Mouse (Mus musculus) liver, adult 2 months (tissue): Measurements from ENCODE around the gene Schip1. TPM values are rescaled to one million over a fixed set of nuclear protein-coding genes. Genes with fewer than 3 reads are reported as not detected.

Experiments
- DNase-seq: peaks from one replicate; pipeline ENCODE4 v3.0.0-alpha.2; 2011; ENCODE audit warnings: low read depth, low spot score; ENCODE audit errors: extremely low read depth
- H3K27ac ChIP-seq: fragments of 200-500 bp; replicated peaks from 2 replicates; pipeline ENCODE4 v1.5.1; 2012; ENCODE audit warnings: low read depth, mild to moderate bottlenecking, control low read depth, inconsistent platforms, low read length; ENCODE audit not compliant: insufficient read depth
- H3K27me3 ChIP-seq: fragments of 200-500 bp; 2 replicates; pipeline ENCODE4 v1.6.1; 2012; ENCODE audit warnings: mild to moderate bottlenecking, moderate library complexity, low read length, inconsistent platforms; ENCODE audit not compliant: control insufficient read depth, insufficient read depth
- H3K36me3 ChIP-seq: fragments of 200-500 bp; 2 replicates; pipeline ENCODE4 v1.6.1; 2012; ENCODE audit warnings: low read length, inconsistent platforms; ENCODE audit not compliant: control insufficient read depth, insufficient read depth
- H3K4me1 ChIP-seq: fragments of 200-500 bp; 2 replicates; pipeline ENCODE4 v1.6.1; 2011; ENCODE audit warnings: low read length; ENCODE audit not compliant: control insufficient read depth, insufficient read depth
- H3K4me3 ChIP-seq: fragments of 200-500 bp; 2 replicates; pipeline ENCODE4 v1.5.1; 2011; ENCODE audit warnings: low read depth, mild to moderate bottlenecking, control low read depth, low read length, moderate library complexity; ENCODE audit not compliant: insufficient read depth
- H3K79me2 ChIP-seq: fragments of 200-500 bp; 2 replicates; pipeline ENCODE4 v1.6.1; 2012; ENCODE audit warnings: inconsistent platforms, mild to moderate bottlenecking, low read length, moderate library complexity; ENCODE audit not compliant: control insufficient read depth, insufficient read depth
- H3K9ac ChIP-seq: fragments of 200-500 bp; 2 replicates; pipeline ENCODE4 v1.6.1; 2012; ENCODE audit warnings: low read depth, mild to moderate bottlenecking, control low read depth, inconsistent platforms, low read length
- CTCF ChIP-seq: fragments of 200-500 bp; IDR thresholded peaks from 2 replicates; pipeline ENCODE4 v1.5.1; 2011; ENCODE audit warnings: low read depth, low read length, control low read depth
- POLR2A ChIP-seq: fragments of 200-500 bp; IDR thresholded peaks from 2 replicates; pipeline ENCODE4 v1.6.1; 2011; ENCODE audit warnings: low read length, control low read depth; ENCODE audit not compliant: insufficient read depth; ENCODE audit errors: extremely low read depth
- WGBS: fragments of 180-500 bp; shearing (Covaris S2); methylation state at CpG from one replicate; pipeline ENCODE4 v1.1.7; 2018; 5-methylcytosine and 5-hydroxymethylcytosine counted together
- polyA plus RNA-seq: library from polyadenylated mRNA; depleted of rRNA; stranded (reverse); fragments of >200 nt; gene quantifications from 2 replicates; pipeline ENCODE4 v1.2.3, GENCODE M21; 2012
- total RNA-seq: library from RNA; depleted of rRNA; stranded (reverse); fragments of >200 nt; gene quantifications from 2 replicates; pipeline ENCODE4 v1.2.3, GENCODE M21; 2014

The Schip1 gene
- total and polyA plus RNA-seq, 2 experiments, result 0.48 to 1.6 TPM

- no peak overlapping the region for H3K9ac ChIP-seq
- no peak overlapping the region for H3K27ac ChIP-seq
- TF ChIP-seq CTCF (no peak), POLR2A (no peak)
- H3K27me3 ChIP-seq, result no peaks in the 10 kb centered on the region
- H3K36me3 ChIP-seq, result no peaks in the 10 kb centered on the region
- H3K4me3 ChIP-seq, result no peak overlapping the region
- no peaks in the 10 kb centered on the region for H3K4me1 ChIP-seq
- WGBS, result 88% methylated on average over 4 of the region's 4 CpGs
- no peak for DNase-seq
- H3K79me2 ChIP-seq, result no peaks in the 10 kb centered on the region
Measured at GRCm38 (mm10) chr3:68269251-68269650, 204.6 kb downstream of the Schip1 start.

- Histone ChIP-seq H3K36me3 (no peaks in the 10 kb centered on the region), H3K79me2 (no peaks in the 10 kb centered on the region), H3K4me1 (no peaks in the 10 kb centered on the region), H3K4me3 (no peak overlapping the region), H3K9ac (no peak overlapping the region), H3K27me3 (no peaks in the 10 kb centered on the region), H3K27ac (no peak overlapping the region)
- TF ChIP-seq POLR2A (no peak), CTCF (no peak)
- 87% methylated on average over 6 of the region's 6 CpGs for WGBS
- DNase-seq, result no peak
Measured at GRCm38 (mm10) chr3:68270246-68270645, 205.6 kb downstream of the Schip1 start.

GRCm38 (mm10) chr3:68271457-68271856 lies 206.9 kb downstream of the Schip1 start:
- TF ChIP-seq CTCF (no peak), POLR2A (no peak)
- H3K36me3 ChIP-seq, result no peaks in the 10 kb centered on the region
- WGBS, result 69% methylated on average over 3 of the region's 3 CpGs
- no peak overlapping the region for H3K4me3 ChIP-seq
- no peaks in the 10 kb centered on the region for H3K79me2 ChIP-seq
- H3K4me1 ChIP-seq, result no peaks in the 10 kb centered on the region
- no peak overlapping the region for H3K9ac ChIP-seq
- no peak overlapping the region for H3K27ac ChIP-seq
- DNase-seq, result no peak
- H3K27me3 ChIP-seq, result no peaks in the 10 kb centered on the region

- H3K79me2 ChIP-seq, result no peaks in the 10 kb centered on the region
- no peak overlapping the region for H3K4me3 ChIP-seq
- WGBS, result 75% methylated on average over 3 of the region's 3 CpGs
- H3K36me3 ChIP-seq, result no peaks in the 10 kb centered on the region
- H3K9ac ChIP-seq, result no peak overlapping the region
- no peaks in the 10 kb centered on the region for H3K4me1 ChIP-seq
- DNase-seq, result no peak
- TF ChIP-seq POLR2A, result no peak
- no peak for TF ChIP-seq CTCF
- H3K27ac ChIP-seq, result no peak overlapping the region
- H3K27me3 ChIP-seq, result no peaks in the 10 kb centered on the region
Measured at GRCm38 (mm10) chr3:68271881-68272280, 207.3 kb downstream of the Schip1 start.

GRCm38 (mm10) chr3:68282844-68283594 lies 218.4 kb downstream of the Schip1 start:
- Histone ChIP-seq H3K36me3 (no peaks in the 10 kb centered on the region), H3K27ac (no peak overlapping the region), H3K79me2 (no peaks in the 10 kb centered on the region), H3K9ac (no peak overlapping the region), H3K4me1 (no peaks in the 10 kb centered on the region), H3K27me3 (no peaks in the 10 kb centered on the region), H3K4me3 (no peak overlapping the region)
- TF ChIP-seq CTCF (no peak), POLR2A (no peak)
- DNase-seq, result no peak
- 75% methylated on average over 7 of the region's 7 CpGs for WGBS

- Histone ChIP-seq H3K4me3 (no peak overlapping the region), H3K27me3 (no peaks in the 10 kb centered on the region), H3K36me3 (no peaks in the 10 kb centered on the region), H3K27ac (no peak overlapping the region), H3K4me1 (no peaks in the 10 kb centered on the region), H3K79me2 (no peaks in the 10 kb centered on the region), H3K9ac (no peak overlapping the region)
- TF ChIP-seq CTCF (no peak), POLR2A (no peak)
- no peak for DNase-seq
- WGBS, result 75% methylated on average over 10 of the region's 10 CpGs
Measured at GRCm38 (mm10) chr3:68283595-68283991, 219.0 kb downstream of the Schip1 start.
